Mouse (Mus musculus): ENCODE measurements around the gene Gdf7. TPM values are rescaled to one million over a fixed set of nuclear protein-coding genes. Genes with fewer than 3 reads are reported as not detected.

The Gdf7 gene
- polyA plus RNA-seq, 1 experiment, result not detected

GRCm38 (mm10) chr12:8331489-8332173 lies 29.9 kb upstream of the Gdf7 start:
- TF ChIP-seq TAL1 (IDR thresholded peaks at IDR 0.05; ENCODE audit: low read length) (no peak), GATA1 (IDR thresholded peaks at IDR 0.05; ENCODE audit: low read length) (no peak)
- H3K27me3 ChIP-seq (ENCODE audit: control insufficient read depth), result no peaks in the 10 kb centered on the region
- H3K9me3 ChIP-seq (ENCODE audit: control insufficient read depth, low read length), result no peaks in the 10 kb centered on the region
- H3K36me3 ChIP-seq (ENCODE audit: control insufficient read depth), result peaks cover 10% of the 10 kb centered on the region; the same call in 1 of the 2 replicates
- H3K4me3 ChIP-seq (replicated peaks), result no peak overlapping the region
- H3K4me1 ChIP-seq (ENCODE audit: control insufficient read depth), result no peaks in the 10 kb centered on the region

DNA sequence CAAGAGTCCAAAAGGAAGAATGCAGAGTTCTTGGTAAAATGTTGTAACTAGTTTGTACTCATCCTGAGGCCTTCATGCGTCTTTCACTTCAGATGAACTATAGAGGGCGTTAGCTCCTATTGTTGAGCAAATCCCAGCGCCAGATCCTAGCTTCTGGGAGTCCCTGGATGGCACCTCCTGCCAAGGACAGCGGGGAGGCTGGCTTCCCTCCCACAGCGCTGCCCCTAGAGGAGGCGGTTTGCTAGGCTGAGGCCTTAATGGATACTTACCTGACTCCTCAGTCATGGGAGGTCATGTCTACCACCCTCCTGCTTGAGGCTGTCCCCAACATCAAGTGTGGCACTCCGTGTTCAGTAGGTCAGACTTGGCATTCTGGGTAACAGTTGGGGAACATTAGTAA lies 27.5 kb upstream of the Gdf7 start:
- Histone ChIP-seq H3K36me3 (ENCODE audit: control insufficient read depth) (peaks cover 12% of the 10 kb centered on the region; the same call in 1 of the 2 replicates), H3K9me3 (ENCODE audit: control insufficient read depth, low read length) (no peaks in the 10 kb centered on the region), H3K4me1 (ENCODE audit: control insufficient read depth) (no peaks in the 10 kb centered on the region), H3K27me3 (ENCODE audit: control insufficient read depth) (no peaks in the 10 kb centered on the region), H3K4me3 (replicated peaks) (no peak overlapping the region)
- no peak for TF ChIP-seq TAL1 (IDR thresholded peaks at IDR 0.05; ENCODE audit: low read length)
- no peak for TF ChIP-seq GATA1 (IDR thresholded peaks at IDR 0.05; ENCODE audit: low read length)

GRCm38 (mm10) chr12:8327675-8328053 lies 25.9 kb upstream of the Gdf7 start:
- Histone ChIP-seq H3K4me3 (replicated peaks) (no peak overlapping the region), H3K9me3 (ENCODE audit: control insufficient read depth, low read length) (no peaks in the 10 kb centered on the region), H3K4me1 (ENCODE audit: control insufficient read depth) (no peaks in the 10 kb centered on the region), H3K36me3 (ENCODE audit: control insufficient read depth) (peaks cover 13% of the 10 kb centered on the region; the same call in 1 of the 2 replicates), H3K27me3 (ENCODE audit: control insufficient read depth) (no peaks in the 10 kb centered on the region)
- TF ChIP-seq TAL1 (IDR thresholded peaks at IDR 0.05; ENCODE audit: low read length) (no peak), GATA1 (IDR thresholded peaks at IDR 0.05; ENCODE audit: low read length) (no peak)

DNA sequence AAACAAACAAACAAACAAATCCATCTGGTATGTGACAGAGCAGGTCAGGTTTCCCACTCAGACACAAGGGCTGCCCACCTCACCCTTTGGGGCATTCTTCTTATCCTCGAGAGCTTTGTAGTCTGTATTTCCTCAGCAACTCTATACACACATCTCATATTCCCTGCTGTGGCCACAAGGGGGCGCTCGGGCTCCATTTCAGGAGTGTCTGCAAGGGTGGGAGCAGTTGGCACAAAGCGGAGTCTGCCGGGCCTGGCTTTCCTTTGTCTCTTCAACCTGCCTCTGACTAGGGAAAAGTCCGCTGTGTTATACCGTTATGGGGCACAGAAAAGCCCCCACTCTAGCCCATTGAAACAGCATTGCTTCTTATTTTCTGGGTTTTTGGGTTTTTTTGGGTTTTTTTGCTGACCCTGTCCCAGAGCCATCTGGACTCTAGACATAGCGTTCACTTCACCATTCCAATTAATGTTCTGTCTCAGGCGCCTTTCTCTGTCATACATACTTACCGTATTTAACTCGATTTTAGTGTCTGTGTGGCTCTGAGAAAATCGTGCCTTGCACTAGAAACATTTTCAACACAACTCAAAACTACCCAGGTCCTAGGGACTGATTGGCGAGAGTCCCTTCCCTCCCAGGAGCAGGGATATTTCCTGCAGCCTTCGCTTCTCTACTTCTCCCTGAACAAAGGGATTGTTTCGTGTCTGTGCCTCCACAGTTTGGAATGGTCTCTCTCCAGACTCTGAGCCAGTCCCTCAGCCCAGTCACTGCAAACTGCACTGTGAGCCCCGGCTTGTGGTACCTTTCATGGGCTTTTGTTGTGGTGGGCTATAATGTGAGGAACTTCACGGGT lies 25.3 kb upstream of the Gdf7 start:
- no peaks in the 10 kb centered on the region for H3K27me3 ChIP-seq (ENCODE audit: control insufficient read depth)
- no peak overlapping the region for H3K4me3 ChIP-seq (replicated peaks)
- H3K4me1 ChIP-seq (ENCODE audit: control insufficient read depth), result no peaks in the 10 kb centered on the region
- TF ChIP-seq TAL1 (IDR thresholded peaks at IDR 0.05; ENCODE audit: low read length), result no peak
- TF ChIP-seq GATA1 (IDR thresholded peaks at IDR 0.05; ENCODE audit: low read length), result no peak
- H3K9me3 ChIP-seq (ENCODE audit: control insufficient read depth, low read length), result no peaks in the 10 kb centered on the region
- peaks cover 13% of the 10 kb centered on the region; the same call in 1 of the 2 replicates for H3K36me3 ChIP-seq (ENCODE audit: control insufficient read depth)

DNA sequence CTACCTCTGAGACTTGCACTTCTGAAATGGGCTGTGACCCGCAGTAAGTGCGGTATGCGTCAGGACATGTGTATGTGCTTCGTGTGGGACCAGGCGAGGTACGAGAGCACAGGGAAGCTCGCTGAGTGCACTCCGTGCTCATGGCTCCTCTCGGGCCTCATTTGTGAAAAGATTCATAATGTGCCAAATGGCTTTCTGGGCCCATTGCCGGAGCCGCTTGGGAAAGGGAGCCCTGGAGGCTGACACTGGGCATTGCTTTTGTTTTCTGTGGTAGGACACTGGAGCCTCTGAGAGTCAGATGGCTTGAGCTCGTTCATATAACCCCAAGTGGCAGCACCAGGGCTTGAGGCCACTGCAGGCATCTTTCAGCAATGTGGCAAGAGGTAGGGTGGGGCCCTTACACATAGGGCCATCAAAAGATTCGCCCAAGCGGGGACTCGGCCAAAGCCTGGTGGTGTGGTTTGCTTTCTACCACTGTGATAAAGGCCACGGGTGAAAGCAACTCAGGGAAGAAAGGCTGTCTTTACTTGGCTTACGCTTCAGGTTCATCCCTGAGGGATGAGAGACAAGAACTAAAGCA lies 24.3 kb upstream of the Gdf7 start:
- H3K27me3 ChIP-seq (ENCODE audit: control insufficient read depth), result no peaks in the 10 kb centered on the region
- no peak overlapping the region for H3K4me3 ChIP-seq (replicated peaks)
- H3K9me3 ChIP-seq (ENCODE audit: control insufficient read depth, low read length), result no peaks in the 10 kb centered on the region
- H3K4me1 ChIP-seq (ENCODE audit: control insufficient read depth), result no peaks in the 10 kb centered on the region
- TF ChIP-seq GATA1 (IDR thresholded peaks at IDR 0.05; ENCODE audit: low read length) (no peak), TAL1 (IDR thresholded peaks at IDR 0.05; ENCODE audit: low read length) (no peak)
- peaks cover 13% of the 10 kb centered on the region; the same call in 1 of the 2 replicates for H3K36me3 ChIP-seq (ENCODE audit: control insufficient read depth)

DNA sequence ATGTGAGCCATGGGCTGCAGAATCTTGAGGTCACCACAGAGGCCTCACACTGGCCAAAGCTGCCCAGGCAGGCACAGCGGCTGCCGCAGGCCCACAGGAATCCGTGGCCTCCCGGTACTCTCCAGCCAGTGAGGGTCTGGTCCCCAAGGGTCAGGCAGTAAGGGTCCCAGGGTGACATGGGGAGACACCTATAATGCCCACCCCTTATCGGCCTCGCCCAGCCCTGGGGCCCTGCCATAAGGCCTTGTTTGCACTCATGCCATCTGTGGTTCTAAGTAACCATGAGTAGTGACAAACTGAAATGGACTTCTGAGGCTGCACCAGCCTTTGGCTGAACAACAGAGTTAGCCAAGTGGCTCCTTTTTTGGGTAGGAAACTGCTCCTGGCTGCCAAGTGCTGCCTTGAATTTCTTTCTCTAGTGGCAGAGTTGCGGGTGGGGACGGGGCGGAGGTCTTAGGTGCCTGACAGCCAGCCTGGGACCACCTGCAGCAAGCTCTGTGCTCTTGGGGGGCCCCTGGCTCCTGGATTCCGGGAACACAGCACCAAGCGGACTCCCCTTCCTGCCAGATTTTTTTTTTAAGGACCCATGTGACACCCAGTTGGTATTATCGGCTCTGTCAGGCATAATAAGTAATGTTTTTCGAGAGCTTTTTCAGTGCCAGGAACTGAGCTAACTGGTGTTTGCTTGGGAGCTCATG lies 23.6 kb upstream of the Gdf7 start:
- Histone ChIP-seq H3K9me3 (ENCODE audit: control insufficient read depth, low read length) (no peaks in the 10 kb centered on the region), H3K4me1 (ENCODE audit: control insufficient read depth) (no peaks in the 10 kb centered on the region), H3K27me3 (ENCODE audit: control insufficient read depth) (no peaks in the 10 kb centered on the region), H3K4me3 (replicated peaks) (no peak overlapping the region), H3K36me3 (ENCODE audit: control insufficient read depth) (peaks cover 13% of the 10 kb centered on the region; the same call in 1 of the 2 replicates)
- TF ChIP-seq GATA1 (IDR thresholded peaks at IDR 0.05; ENCODE audit: low read length) (no peak), TAL1 (IDR thresholded peaks at IDR 0.05; ENCODE audit: low read length) (no peak)

DNA sequence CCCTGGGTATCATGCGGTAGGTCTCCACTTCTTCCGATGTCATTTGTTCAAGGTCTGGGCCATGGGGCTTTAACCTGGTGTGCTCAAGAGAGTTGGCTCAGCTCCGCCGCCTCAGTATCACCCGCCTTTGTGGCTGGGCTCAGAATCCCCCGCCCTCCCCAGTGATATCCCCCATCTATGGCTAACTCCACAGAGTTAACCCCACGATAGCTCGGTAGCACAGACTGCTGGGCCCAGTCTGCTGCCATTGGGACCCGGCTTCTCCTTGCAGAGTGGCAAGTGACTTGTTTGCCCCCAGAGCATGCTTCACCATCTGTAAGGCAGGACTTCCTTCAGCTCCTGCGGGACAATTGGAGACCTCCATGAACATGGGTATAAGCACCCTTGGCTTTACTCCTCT lies 22.3 kb upstream of the Gdf7 start:
- H3K36me3 ChIP-seq (ENCODE audit: control insufficient read depth), result peaks cover 10% of the 10 kb centered on the region; the same call in 1 of the 2 replicates
- TF ChIP-seq GATA1 (IDR thresholded peaks at IDR 0.05; ENCODE audit: low read length) (no peak), TAL1 (IDR thresholded peaks at IDR 0.05; ENCODE audit: low read length) (no peak)
- no peaks in the 10 kb centered on the region for H3K27me3 ChIP-seq (ENCODE audit: control insufficient read depth)
- H3K4me3 ChIP-seq (replicated peaks), result no peak overlapping the region
- H3K9me3 ChIP-seq (ENCODE audit: control insufficient read depth, low read length), result no peaks in the 10 kb centered on the region
- no peaks in the 10 kb centered on the region for H3K4me1 ChIP-seq (ENCODE audit: control insufficient read depth)

DNA sequence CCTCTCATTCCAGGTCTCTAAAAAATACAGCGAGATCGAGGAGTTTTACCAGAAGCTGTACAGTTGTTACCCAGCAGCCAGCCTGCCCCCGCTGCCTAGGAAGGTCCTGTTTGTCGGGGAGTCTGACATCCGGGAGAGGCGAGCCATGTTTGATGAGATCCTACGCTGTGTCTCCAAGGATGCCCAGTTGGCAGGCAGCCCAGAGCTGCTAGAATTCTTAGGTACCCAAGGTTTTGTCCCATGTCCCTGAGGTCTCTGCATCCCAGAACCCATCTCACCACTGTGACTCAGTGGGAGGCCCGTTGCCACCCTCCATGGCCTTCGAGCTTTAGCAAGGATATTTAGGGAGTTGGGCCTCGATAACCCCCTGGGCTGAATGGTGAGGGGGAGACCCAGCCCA lies 19.8 kb upstream of the Gdf7 start:
- Histone ChIP-seq H3K4me3 (replicated peaks) (no peak overlapping the region), H3K27me3 (ENCODE audit: control insufficient read depth) (no peaks in the 10 kb centered on the region), H3K4me1 (ENCODE audit: control insufficient read depth) (no peaks in the 10 kb centered on the region), H3K36me3 (ENCODE audit: control insufficient read depth) (peaks cover 16% of the 10 kb centered on the region; the same call in 1 of the 2 replicates), H3K9me3 (ENCODE audit: control insufficient read depth, low read length) (no peaks in the 10 kb centered on the region)
- TF ChIP-seq GATA1 (IDR thresholded peaks at IDR 0.05; ENCODE audit: low read length) (no peak), TAL1 (IDR thresholded peaks at IDR 0.05; ENCODE audit: low read length) (no peak)
